In genomic region chr13:12824500-12825176, GRCm38 (mm10) we compare ENCODE assay signal across 17 mouse cellular contexts. TPM values are rescaled to one million over a fixed set of nuclear protein-coding genes. Genes with fewer than 3 reads are reported as not detected.
DNase-seq lines count a peak whose midpoint lies in the region; ATAC-seq and TF ChIP-seq lines count a peak whose summit lies in the region.
"Not testable (repeated sequence)": the region's sequence is repeated elsewhere in the genome, so short reads cannot be mapped to it uniquely, and the experiment has no call there.
"Had no signal": no experiment of that assay in that cellular context is flagged by ENCODE, and none has a peak within 500 bp of the region (broad histone marks: within the 10 kb centered on the region; RNA-seq: fewer than 3 reads in every experiment).

No protein-coding gene starts in this region.

- not testable (repeated sequence) for H3K36me3 ChIP-seq in embryonic facial prominence, embryonic 11.5 days (replicated peaks; ENCODE audit: control insufficient read depth, insufficient read depth, low read depth, low read length); forebrain, embryonic 12.5 days (replicated peaks); heart, embryonic 15.5 days; intestine, embryonic 14.5 days (ENCODE audit: control insufficient read depth, insufficient read depth, low read length); limb, embryonic 11.5 days (ENCODE audit: control insufficient read depth, insufficient read depth, low read length); liver, embryonic 14.5 days (replicated peaks; ENCODE audit: control insufficient read depth, insufficient read depth, low read depth); midbrain, embryonic 11.5 days (ENCODE audit: control insufficient read depth, insufficient read depth, low read length); stomach, embryonic 14.5 days (ENCODE audit: control insufficient read depth, insufficient read depth, low read length)

- not testable (repeated sequence) for TF ChIP-seq EP300 in liver, embryonic 14.5 days (IDR thresholded peaks at IDR 0.05; ENCODE audit: low read depth)

- H3K9me3 ChIP-seq in embryonic facial prominence, embryonic 11.5 days (replicated peaks; ENCODE audit: control insufficient read depth, low read length): peaks cover 10% of the 10 kb centered on the region
- H3K9me3 ChIP-seq in forebrain, embryonic 12.5 days: peaks cover 31% of the 10 kb centered on the region
- H3K9me3 ChIP-seq in heart, embryonic 15.5 days (replicated peaks): peaks cover 29% of the 10 kb centered on the region
- H3K9me3 ChIP-seq in intestine, embryonic 14.5 days (ENCODE audit: control insufficient read depth, low read length): peaks cover 16% of the 10 kb centered on the region
- H3K9me3 ChIP-seq in limb, embryonic 11.5 days (ENCODE audit: control insufficient read depth, low read length); liver, embryonic 14.5 days (ENCODE audit: control insufficient read depth, low read length): not testable (repeated sequence)
- peaks cover 21% of the 10 kb centered on the region for H3K9me3 ChIP-seq in midbrain, embryonic 11.5 days (ENCODE audit: control insufficient read depth, low read length)
- H3K9me3 ChIP-seq in stomach, embryonic 14.5 days (ENCODE audit: control insufficient read depth, low read depth, low read length): peaks cover 17% of the 10 kb centered on the region; the same call in 1 of the 2 replicates

- ATAC-seq in embryonic facial prominence, embryonic 11.5 days (replicated peaks; ENCODE audit: insufficient number of reproducible peaks, low FRiP score, low TSS enrichment, low read depth): peak; percentile 62
- peak; percentile 55 for ATAC-seq in forebrain, embryonic 12.5 days (ENCODE audit: low FRiP score)
- ATAC-seq in heart, embryonic 15.5 days (replicated peaks; ENCODE audit: insufficient number of reproducible peaks, insufficient read depth, low FRiP score, low read depth): peak; percentile 64; the same call in 1 of the 2 replicates
- ATAC-seq in intestine, embryonic 14.5 days (replicated peaks; ENCODE audit: low FRiP score, low TSS enrichment, low read depth): peak; percentile 53; the same call in 1 of the 2 replicates
- peak; percentile 74 for ATAC-seq in limb, embryonic 11.5 days (ENCODE audit: insufficient number of reproducible peaks, low FRiP score, low TSS enrichment, low read depth)
- ATAC-seq in liver, embryonic 14.5 days (ENCODE audit: insufficient read depth): peak; percentile 39; the same call in 1 of the 2 replicates
- ATAC-seq in midbrain, embryonic 11.5 days (ENCODE audit: low FRiP score): peak; percentile 62
- peak; percentile 46; the same call in 1 of the 2 replicates for ATAC-seq in stomach, embryonic 14.5 days (ENCODE audit: insufficient number of reproducible peaks, insufficient read depth, low FRiP score, low read depth)

- H3K4me3 ChIP-seq in embryonic facial prominence, embryonic 11.5 days (ENCODE audit: low read depth, low read length); forebrain, embryonic 12.5 days (replicated peaks); heart, embryonic 15.5 days; intestine, embryonic 14.5 days (ENCODE audit: low read depth, low read length); limb, embryonic 11.5 days (ENCODE audit: low read depth, low read length); liver, embryonic 14.5 days (ENCODE audit: insufficient read depth in 1 of 2, low read depth in 2 of 2, low read length in 2 of 2); midbrain, embryonic 11.5 days (ENCODE audit: low read depth, low read length); stomach, embryonic 14.5 days (ENCODE audit: low read depth, low read length): not testable (repeated sequence)

- WGBS in embryonic facial prominence, embryonic 11.5 days: 71% methylated on average over 4 of the region's 4 CpGs
- WGBS in forebrain, embryonic 12.5 days: 71% methylated on average over 4 of the region's 4 CpGs
- 62% methylated on average over 4 of the region's 4 CpGs for WGBS in heart, embryonic 15.5 days
- WGBS in intestine, embryonic 14.5 days: 71% methylated on average over 4 of the region's 4 CpGs
- WGBS in limb, embryonic 11.5 days: 76% methylated on average over 4 of the region's 4 CpGs
- WGBS in liver, embryonic 14.5 days (ENCODE audit: insufficient replicate concordance): 51% methylated on average over 4 of the region's 4 CpGs
- 72% methylated on average over 4 of the region's 4 CpGs for WGBS in midbrain, embryonic 11.5 days
- 70% methylated on average over 4 of the region's 4 CpGs for WGBS in stomach, embryonic 14.5 days

- not testable (repeated sequence) for H3K27ac ChIP-seq in embryonic facial prominence, embryonic 11.5 days (replicated peaks; ENCODE audit: low read depth, low read length); forebrain, embryonic 12.5 days; heart, embryonic 15.5 days; intestine, embryonic 14.5 days (ENCODE audit: low read depth); limb, embryonic 11.5 days (replicated peaks; ENCODE audit: low read depth, low read length); liver, embryonic 14.5 days; midbrain, embryonic 11.5 days (ENCODE audit: low read depth, low read length); stomach, embryonic 14.5 days (ENCODE audit: low read length)

- not testable (repeated sequence) for DNase-seq in embryonic facial prominence, embryonic 11.5 days (ENCODE audit: low spot score); intestine, embryonic 14.5 days (ENCODE audit: low spot score); limb, embryonic 11.5 days (ENCODE audit: low spot score); liver, embryonic 14.5 days (ENCODE audit: low read depth in 3 of 3, low spot score in 3 of 3); midbrain, embryonic 11.5 days (ENCODE audit: low spot score, missing footprints)

- not testable (repeated sequence) for H3K27me3 ChIP-seq in embryonic facial prominence, embryonic 11.5 days (ENCODE audit: control insufficient read depth, insufficient read depth, low read length); forebrain, embryonic 12.5 days; heart, embryonic 15.5 days; intestine, embryonic 14.5 days (replicated peaks; ENCODE audit: control insufficient read depth, insufficient read depth, low read length); limb, embryonic 11.5 days (ENCODE audit: control insufficient read depth, insufficient read depth, low read length); liver, embryonic 14.5 days (ENCODE audit: control insufficient read depth, insufficient read depth, low read length); midbrain, embryonic 11.5 days (ENCODE audit: control insufficient read depth, insufficient read depth, low read length); stomach, embryonic 14.5 days (ENCODE audit: control insufficient read depth, insufficient read depth, low read length)

- H3K4me2 ChIP-seq in embryonic facial prominence, embryonic 11.5 days (ENCODE audit: low read depth, low read length); forebrain, embryonic 12.5 days; heart, embryonic 15.5 days; intestine, embryonic 14.5 days (ENCODE audit: low read length); limb, embryonic 11.5 days (ENCODE audit: low read depth, severe bottlenecking); liver, embryonic 14.5 days (ENCODE audit: low read depth); midbrain, embryonic 11.5 days; stomach, embryonic 14.5 days (replicated peaks; ENCODE audit: low read depth, low read length): not testable (repeated sequence)

- TF ChIP-seq CTCF in liver, embryonic 14.5 days (IDR thresholded peaks at IDR 0.05; ENCODE audit: low read depth): not testable (repeated sequence)

- H3K4me1 ChIP-seq in embryonic facial prominence, embryonic 11.5 days (ENCODE audit: control insufficient read depth, insufficient read depth, low read length); forebrain, embryonic 12.5 days; heart, embryonic 15.5 days (replicated peaks); intestine, embryonic 14.5 days (replicated peaks; ENCODE audit: control insufficient read depth, insufficient read depth, low read length); limb, embryonic 11.5 days (ENCODE audit: control insufficient read depth, insufficient read depth, low read length); liver, embryonic 14.5 days (replicated peaks; ENCODE audit: control insufficient read depth in 2 of 2, insufficient read depth in 2 of 2, low read length in 1 of 2); midbrain, embryonic 11.5 days (ENCODE audit: control insufficient read depth, insufficient read depth, low read length); stomach, embryonic 14.5 days (ENCODE audit: control insufficient read depth, insufficient read depth, low read length): not testable (repeated sequence)

- not testable (repeated sequence) for H3K9ac ChIP-seq in embryonic facial prominence, embryonic 11.5 days (replicated peaks; ENCODE audit: low read length); forebrain, embryonic 12.5 days; heart, embryonic 15.5 days; intestine, embryonic 14.5 days (ENCODE audit: low read length); limb, embryonic 11.5 days (ENCODE audit: low read length); liver, embryonic 14.5 days (replicated peaks); midbrain, embryonic 11.5 days (ENCODE audit: low read length); stomach, embryonic 14.5 days (replicated peaks; ENCODE audit: low read depth, low read length)

RNA-seq across cellular contexts. Expression of gene Prl2c3, which starts 24.8 kb away (rescaled TPM):
- 0.88 TPM in 1 of 2 replicates, not detected in the other for polyA plus RNA-seq in embryonic facial prominence, embryonic 11.5 days (2014; fragmentation: Nextera tagmentation; extraction: Ambion mirVana)
- not detected in 2 replicates for polyA plus RNA-seq in forebrain, embryonic 12.5 days (2016; fragmentation: Nextera tagmentation; extraction: Ambion mirVana)
- 0.39 TPM in 1 of 2 replicates, not detected in the other for polyA plus RNA-seq in heart, embryonic 15.5 days (2015; fragmentation: Nextera tagmentation; extraction: Ambion mirVana)
- polyA plus RNA-seq in intestine, embryonic 14.5 days (2014; fragmentation: Nextera tagmentation; extraction: Ambion mirVana): 0.85 TPM in 1 of 2 replicates, not detected in the other
- 0.68 TPM in 1 of 2 replicates, not detected in the other for polyA plus RNA-seq in limb, embryonic 11.5 days (2014; fragmentation: Nextera tagmentation; extraction: Ambion mirVana)
- 0.11 and 0.84 TPM in 2 replicates for polyA plus RNA-seq in liver, embryonic 14.5 days (2012; rRNA removed)
- not detected in 2 replicates for polyA plus RNA-seq in liver, embryonic 14.5 days (2014; fragmentation: Nextera tagmentation; extraction: Ambion mirVana)
- 0.50 TPM in 1 of 2 replicates, not detected in the other for polyA plus RNA-seq in midbrain, embryonic 11.5 days (2014; fragmentation: Nextera tagmentation; extraction: Ambion mirVana)
- 0.43 TPM in 1 of 2 replicates, not detected in the other for polyA plus RNA-seq in stomach, embryonic 14.5 days (2014; fragmentation: Nextera tagmentation; extraction: Ambion mirVana)
- polyA plus RNA-seq: forebrain, embryonic 14.5 days; G1E; heart, adult 2 months; large intestine, adult 2 months; limb, embryonic 10.5 days; lung, embryonic 14.5 days; macrophage; midbrain, embryonic 16.5 days; testis, adult 2 months had no signal
